Mouse (Mus musculus) central nervous system, embryonic 14 days (tissue): ENCODE results near the gene Cldn34b2. TPM values are rescaled to one million over a fixed set of nuclear protein-coding genes. Genes with fewer than 3 reads are reported as not detected.

Source experiments
- polyA plus RNA-seq: library from polyadenylated mRNA; depleted of rRNA; stranded (reverse); fragments of >200 nt; gene quantifications from 2 replicates; pipeline ENCODE4 v1.2.3, GENCODE M21; 2012; rRNA removed

Gene Cldn34b2
- not detected in 2 replicates for polyA plus RNA-seq

DNA sequence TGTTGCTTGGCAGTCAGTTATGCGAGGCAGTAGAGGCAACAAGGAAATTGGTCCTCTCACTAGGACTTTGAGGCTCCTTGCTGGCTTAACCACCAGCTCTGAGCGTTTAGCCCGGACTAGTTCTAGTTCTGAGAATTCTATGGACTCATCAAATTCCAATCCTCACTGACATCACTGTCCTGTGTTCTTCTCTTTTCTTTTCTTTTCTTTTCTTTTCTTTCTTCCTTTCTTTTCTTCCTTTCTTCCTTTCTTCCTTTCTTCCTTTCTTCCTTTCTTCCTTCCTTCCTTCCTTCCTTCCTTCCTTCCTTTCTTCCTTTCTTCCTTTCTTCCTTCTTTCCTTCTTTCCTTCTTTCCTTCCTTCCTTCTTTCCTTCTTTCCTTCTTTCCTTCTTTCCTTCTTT is at the start of gene Cldn34b2:
Cldn34b2 (minus strand) TSS at position 101 of the 400 bp plus-strand sequence.

DNA sequence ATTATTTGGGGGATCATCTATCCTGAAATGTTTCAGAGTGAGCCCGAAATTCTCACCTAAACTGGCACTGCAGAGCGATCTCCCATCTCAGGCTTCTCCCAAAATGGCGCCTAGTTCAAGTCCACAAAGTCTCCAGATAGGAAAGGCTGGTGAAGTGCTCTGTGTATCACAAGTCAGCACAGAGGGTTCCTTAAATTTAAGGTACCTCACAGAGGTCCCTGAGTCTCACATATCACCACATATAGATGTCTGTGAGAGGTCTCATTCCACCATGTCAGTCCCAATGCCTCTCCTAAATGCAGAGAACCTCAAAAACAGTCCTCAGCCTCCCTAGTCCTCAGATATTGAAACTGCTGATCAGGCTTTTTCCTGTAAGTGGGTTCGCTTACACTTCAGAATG is 34.6 kb downstream of the Cldn34b2 start, which contains the start of gene Magea2:
Magea2 (minus strand) TSS at position 101 of the 400 bp plus-strand sequence.

DNA sequence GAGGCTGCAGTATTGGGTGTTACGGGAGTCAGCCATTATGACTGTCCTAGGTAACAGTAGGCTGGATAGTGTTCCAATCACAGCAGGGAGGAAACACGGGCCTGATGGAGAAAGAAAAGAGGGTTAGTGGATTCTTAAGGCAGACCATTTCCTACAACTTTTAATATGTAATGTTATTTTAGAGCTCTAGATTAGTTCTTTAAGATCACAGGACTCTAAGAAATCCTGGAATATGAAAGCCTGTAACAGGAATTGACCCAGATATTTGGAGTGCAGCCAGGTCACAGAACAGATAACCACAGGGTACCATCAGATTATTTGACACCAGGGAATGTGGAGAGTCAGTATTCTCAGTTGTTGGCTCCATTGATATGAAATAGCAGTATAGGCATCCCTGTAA is 38.5 kb downstream of the Cldn34b2 start, which contains the start of gene Magea1:
Magea1 (minus strand) TSS at position 101 of the 400 bp plus-strand sequence.

Other genes with a start within 250 kb of the Cldn34b2 start
- gene Cldn34b1, start 238.1 kb downstream of the Cldn34b2 start, polyA plus RNA-seq: not detected in 2 replicates
- gene Magea6, start 192.4 kb downstream of the Cldn34b2 start, polyA plus RNA-seq: not detected in 2 replicates
- not detected in 2 replicates for gene Magea3, start 178.9 kb downstream of the Cldn34b2 start, polyA plus RNA-seq
- gene Magea8, start 132.6 kb downstream of the Cldn34b2 start, polyA plus RNA-seq: not detected in 2 replicates
- not detected in 2 replicates for gene Magea5, start 65.3 kb downstream of the Cldn34b2 start, polyA plus RNA-seq
- gene Magea1, start 38.6 kb downstream of the Cldn34b2 start, polyA plus RNA-seq: not detected in 2 replicates
- not detected in 2 replicates for gene Magea2, start 34.7 kb downstream of the Cldn34b2 start, polyA plus RNA-seq
- 39.6 and 48.1 TPM in 2 replicates for gene Sat1, start 88.0 kb upstream of the Cldn34b2 start, polyA plus RNA-seq
- gene Acot9, start 134.0 kb upstream of the Cldn34b2 start, polyA plus RNA-seq: 18.7 and 22.7 TPM in 2 replicates
- gene Prdx4, start 212.3 kb upstream of the Cldn34b2 start, polyA plus RNA-seq: 100 and 120 TPM in 2 replicates